Mouse (Mus musculus) right cerebral cortex, postnatal 10 days (tissue): Measurements from ENCODE around the gene Slc15a3.
A peak's percentile ranks its signal among the peaks of the same experiment; 100 is the strongest.

Experiments used
- DNase-seq, 2 experiments: peaks; one replicate each; pipeline ENCODE4 v3.0.0; 2021; ENCODE audit warnings: low spot score in 2 of 2

Slc15a3 gene

DNA sequence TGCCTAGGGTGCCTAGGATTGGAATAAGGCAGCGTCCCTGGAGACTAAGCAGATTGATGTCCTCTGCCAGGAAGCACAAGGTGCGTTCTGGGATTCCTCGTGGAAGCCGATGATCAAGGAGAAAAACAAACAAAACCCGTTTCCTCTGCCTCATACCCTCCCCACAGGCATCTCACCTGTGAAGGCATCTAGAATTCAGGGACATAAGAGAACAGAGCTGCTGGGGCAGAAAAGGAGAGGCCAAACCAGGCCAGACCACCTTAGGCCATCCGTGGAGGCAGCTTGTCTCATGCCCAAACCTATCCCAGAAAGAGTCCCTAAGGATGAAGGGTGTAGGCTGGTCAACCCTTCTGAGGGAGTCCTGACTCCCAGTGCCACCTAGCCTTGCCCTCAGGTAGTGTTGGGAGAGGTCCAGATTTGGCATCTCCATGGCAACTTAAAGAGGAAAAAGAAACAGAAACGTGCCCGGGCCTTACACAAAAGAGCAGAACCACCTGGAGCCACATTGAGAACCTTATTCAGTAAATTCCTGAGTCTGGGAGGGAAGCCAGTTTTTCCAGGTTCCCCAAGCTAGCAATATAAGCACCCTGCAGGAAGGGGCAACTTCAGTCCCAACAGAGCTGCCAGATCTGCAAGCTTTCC, 30.5 kb downstream of the Slc15a3 start, which contains the start of gene Tmem132a:
Gene Tmem132a (minus strand): TSS at position 55 of the 642 bp plus-strand sequence.
- DNase-seq: no peak

DNA sequence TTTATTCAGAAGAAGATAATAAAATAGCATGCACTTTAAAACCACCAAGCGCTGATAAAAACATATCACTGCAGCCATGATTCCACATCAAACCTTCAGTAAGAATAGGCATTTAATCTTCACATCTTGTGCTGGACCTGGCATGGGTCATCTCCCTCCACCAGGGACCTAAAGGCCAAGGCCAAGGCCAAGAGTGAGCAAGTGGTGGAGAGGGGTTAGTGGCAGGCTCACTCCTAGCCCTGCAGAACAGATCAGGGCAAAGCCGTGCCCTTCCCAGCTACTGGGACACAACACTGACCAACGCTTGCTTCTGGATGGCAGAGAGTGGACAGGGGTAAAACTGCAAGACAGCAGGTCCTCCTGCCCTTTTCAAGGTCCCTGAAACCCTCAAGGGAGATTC, 31.1 kb downstream of the Slc15a3 start:
- DNase-seq: no peak

DNA sequence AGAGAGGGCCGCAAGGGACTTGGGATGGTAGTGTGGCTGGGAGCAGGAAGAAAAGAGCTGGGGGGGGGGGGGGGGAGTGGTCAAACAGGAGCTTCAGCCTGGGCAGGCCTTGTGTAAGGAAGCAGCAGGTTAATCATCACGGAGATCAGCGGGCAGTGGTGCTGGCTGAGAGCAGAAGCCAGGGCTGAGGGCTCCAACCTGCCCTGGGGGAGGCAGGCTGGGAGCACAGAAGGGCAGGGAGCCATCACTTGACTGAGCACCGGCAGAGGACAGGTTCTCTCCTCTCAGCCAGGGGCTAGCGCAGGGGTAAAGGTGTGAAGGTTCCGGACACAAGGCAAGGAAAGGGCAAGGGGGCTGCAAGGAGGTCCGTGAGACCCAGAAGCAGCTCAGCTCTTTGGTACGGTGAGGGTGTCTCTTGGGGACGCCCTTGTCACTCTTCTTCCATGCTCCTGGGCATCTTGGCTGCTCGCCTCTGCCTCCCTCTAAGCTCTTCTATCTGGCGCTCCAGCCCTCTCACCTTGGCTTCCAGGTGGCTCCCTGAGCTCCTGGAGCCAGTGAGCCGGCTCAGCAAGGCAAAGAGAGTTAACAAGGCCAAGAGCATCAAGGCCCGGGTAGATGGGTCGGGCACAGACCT, 31.9 kb downstream of the Slc15a3 start:
- DNase-seq: no peak

DNA sequence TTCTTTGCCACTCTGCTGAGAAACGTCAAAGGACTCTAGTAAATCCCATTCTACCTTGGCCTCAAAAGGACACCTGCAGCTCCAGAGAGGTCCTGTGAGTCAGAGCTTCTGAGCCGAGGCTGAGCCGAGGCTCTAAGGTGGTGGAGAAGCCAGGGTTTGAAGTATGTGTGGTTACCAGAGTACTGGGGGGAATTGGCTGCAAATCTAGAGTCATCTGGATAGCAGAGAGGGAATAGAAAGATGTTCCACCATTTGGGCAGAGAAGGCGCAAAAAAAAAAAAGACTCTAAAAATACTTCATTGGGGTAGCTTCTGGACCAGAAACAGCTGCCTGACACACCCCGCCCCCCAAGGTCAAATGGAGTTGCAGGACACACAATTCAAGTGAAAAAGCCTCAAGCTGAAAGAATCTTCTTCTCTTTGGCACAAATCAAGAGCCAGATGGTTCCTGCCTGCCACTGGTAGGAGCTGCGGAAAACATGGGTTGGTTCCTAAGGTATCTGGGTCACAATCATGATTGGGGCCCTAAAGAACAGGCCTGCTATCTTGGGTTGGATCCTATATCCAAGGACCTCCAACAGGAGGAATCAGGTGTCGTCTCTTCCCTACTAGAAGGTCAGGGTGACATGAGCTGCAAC, 38.8 kb downstream of the Slc15a3 start:
- DNase-seq: no peak

DNA sequence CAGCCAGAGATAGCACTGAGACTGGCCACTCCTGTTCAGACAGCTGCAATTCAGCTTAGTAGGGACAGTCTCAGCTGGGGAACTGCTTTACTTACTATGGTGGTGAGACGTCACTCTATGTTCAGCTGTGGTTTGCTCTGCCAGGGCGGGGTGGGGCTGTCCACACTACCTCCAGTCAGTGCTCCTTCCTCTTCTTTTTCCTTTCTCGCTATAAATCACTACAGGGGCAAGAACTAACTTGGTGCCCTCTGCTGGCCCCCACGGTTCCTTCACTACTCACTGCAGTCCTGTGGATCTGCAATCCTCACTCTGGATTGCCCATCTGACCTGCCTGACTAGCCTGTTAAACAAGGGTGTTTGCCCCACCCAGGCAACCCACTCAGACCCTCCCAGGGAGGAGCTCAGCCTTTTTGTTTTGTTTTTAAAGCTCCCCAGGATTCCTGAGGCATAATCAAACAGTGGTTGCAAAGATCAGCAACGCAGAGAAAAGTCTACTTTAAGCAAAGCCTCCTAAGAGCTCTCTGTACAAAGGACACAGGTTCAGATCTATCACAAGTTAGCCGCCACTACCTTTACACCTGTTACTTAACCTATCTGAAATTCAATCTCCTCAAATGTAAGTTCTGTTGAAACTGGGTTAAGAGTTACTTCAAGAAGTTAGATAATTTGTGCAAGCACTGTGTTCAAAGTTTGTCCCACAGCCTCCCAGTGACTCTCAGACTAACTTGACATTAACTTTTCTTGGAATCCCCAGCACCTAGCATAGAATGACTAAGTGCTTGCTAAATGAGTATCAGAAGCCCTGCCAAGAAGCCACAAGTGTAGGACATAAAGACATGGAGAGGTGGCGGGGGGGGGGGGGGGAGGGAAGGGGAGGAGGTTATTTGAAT, 40.8 kb downstream of the Slc15a3 start:
- peak; percentile 44 to 64 for DNase-seq

DNA sequence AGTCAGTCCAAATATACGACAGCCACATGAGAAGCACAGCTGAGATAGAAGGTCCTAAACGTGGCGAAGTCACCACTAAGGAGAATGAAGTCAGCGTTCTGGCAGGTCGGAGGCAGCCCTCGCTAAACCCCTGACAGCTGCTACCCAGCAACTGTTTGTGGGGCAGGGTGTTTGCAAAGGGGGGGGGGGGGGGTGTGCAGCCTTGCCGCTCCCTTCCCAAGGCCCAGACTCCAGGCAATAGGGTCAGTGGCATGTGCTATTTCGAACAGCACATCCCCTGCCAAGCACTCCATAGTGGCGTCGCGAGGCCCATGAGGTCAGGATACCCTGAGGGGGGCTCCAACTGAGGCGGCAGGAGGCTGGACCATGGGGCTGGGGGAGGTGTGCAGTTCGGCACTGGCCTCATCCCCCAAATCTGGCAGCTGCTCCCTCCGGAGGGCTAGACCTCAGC, 41.5 kb downstream of the Slc15a3 start:
- no peak for DNase-seq

DNA sequence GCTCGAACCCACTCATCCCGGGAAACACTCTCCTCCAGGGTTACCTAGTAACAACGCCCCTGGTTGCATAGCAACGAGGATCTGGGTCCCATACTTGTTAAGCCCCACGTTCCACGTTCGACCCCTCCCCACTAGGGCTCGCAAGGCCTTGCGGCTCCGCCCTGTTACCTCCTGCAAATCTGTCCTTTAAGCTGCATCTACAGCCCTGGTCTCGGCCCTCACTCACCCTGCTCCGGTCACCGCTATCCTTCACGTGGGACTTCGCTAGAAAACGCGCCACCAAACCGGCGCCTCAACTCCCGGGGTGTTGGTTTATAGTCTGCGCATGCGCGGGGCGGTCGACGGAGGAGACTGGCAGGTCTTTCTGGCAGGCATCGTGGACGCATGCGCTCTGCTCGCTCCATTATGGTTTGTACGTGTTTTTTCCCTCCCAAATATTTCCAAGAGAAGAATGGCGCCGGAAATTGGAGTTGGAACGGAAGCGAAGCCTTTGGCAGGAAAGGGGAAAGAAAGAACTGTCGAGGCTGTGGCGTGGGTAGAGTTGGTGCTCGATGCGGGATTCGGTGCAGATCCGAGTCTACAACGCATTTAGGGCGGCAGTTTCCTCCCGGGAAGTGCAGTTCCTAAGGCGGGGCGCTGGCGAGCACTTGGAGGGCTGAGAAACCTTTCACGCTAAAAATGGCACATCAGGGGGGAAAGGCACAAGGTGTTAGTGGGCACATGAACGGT, 42.1 kb downstream of the Slc15a3 start, which contains the start of gene Tmem109:
Gene Tmem109 (minus strand): TSS at position 576 of the 729 bp plus-strand sequence.
- peak; percentile 96 to 97 for DNase-seq

DNA sequence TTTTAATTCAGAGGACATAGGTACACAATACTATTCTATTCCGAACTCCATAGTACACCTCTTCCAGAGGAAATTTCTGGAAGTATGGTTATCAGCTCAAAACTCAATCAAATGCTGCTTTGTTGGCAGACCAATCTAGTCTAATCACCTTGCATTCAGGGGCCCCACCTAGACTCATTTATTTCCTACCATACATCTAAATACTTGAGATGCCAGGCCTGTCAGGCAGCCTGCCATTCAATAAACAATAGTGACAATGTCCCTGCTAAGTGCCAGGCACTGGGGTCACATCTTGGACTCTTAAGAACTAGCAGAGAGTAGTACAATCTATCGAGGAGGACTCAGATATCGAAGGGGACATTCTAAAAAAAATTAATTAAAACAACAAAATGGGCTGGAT, 52.7 kb downstream of the Slc15a3 start:
- DNase-seq: no peak

DNA sequence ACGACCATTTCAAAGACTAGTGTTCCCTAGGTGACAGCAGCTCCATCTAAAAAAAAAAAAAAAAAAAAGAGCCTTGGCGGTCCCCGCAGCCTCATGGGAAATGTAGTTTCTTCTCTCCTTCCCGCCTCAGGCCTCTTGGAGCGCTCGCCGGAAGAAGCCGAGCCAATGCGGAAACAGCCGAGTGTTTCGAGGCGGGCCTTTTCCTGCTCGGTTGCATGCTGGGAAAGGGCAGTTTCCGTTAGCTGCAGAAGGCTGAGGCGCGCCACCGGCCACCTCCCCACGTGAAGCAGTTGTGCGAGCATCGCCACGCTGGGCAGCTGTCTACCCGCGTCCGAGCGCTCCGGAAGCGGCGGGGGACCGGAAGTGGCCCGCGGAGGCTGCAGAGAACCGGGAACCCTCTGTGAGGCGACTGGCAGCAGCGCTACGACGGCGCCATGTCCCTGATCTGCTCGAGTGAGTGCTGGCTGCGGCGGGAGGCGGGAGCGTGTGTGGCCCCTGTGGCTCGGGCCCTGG, 55.5 kb downstream of the Slc15a3 start, which contains the start of gene Prpf19:
Gene Prpf19 (plus strand): TSS at position 216 of the 513 bp plus-strand sequence.
- DNase-seq: peak; percentile 98 to 99

DNA sequence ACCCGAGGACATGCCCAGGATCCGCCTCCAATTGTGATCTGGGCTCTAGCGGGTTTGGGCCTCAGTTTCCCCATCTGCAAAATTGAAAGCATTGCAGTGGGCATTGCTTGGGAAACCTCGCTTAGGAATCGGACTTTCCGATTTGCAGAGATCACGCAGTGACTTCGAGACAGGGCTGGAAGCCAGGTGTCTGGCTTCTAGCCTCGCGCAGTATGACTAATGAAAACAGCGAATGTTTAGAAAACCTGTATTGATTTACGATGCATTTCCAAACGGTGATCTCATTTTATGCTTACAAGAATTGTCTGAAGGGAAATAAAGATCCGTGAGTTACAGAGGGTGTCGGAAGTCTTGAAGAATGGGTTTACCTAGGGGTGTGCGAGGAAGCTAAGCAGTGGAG, 56.2 kb downstream of the Slc15a3 start:
- DNase-seq: no peak

DNA sequence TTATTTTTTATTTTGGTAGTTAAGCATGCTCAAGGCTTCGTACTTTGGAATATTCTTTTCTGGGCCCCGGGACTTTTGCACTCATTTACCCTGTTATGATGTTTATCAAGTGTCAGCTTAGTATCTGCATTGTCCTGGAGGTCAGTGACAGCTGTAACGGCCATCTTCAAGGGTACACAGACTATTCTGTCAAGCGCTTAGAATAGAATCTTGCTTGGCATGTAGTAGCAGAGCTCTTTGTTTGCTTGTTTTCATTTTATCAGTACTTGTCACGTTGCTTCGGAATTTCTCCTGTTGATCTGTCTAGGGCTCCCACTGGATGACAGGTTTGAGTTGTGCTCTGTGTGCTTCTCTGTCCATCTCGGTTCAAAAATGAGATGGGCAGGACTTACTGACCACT, 57.3 kb downstream of the Slc15a3 start:
- DNase-seq: no peak

DNA sequence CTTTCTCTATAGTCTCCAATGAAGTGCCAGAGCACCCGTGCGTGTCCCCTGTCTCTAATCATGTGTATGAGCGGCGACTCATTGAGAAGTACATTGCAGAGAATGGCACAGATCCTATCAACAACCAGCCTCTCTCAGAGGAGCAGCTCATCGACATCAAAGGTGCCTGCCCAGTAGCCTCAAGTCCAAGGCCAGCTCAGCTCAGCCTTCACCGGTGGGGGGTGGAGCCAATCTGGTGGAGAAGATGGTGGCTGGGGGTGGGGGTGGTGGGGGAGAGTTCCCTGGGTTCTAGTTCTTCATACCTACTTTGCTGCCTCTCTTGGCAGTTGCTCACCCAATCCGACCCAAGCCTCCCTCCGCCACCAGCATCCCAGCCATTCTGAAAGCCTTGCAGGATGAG, 58.0 kb downstream of the Slc15a3 start:
- no peak for DNase-seq

DNA sequence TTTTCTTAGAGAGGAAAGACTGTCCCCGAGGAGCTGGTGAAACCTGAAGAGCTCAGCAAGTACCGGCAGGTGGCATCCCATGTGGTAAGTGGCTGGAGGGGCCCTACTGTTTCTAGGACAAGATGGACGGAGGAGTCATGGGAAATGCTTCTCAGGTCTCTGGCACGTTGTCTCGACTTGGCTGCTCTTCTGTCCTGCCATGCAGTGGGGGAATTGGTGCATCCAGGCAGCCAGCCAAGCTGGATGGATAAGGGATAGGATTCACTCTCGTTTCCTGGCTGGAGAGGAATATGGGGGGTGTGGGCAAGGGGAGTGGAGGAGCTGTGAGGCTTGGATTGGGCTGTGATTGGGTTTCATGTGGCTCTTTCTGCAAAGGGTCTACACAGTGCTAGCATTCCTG, 60.8 kb downstream of the Slc15a3 start:
- DNase-seq: peak; percentile 46 to 54

DNA sequence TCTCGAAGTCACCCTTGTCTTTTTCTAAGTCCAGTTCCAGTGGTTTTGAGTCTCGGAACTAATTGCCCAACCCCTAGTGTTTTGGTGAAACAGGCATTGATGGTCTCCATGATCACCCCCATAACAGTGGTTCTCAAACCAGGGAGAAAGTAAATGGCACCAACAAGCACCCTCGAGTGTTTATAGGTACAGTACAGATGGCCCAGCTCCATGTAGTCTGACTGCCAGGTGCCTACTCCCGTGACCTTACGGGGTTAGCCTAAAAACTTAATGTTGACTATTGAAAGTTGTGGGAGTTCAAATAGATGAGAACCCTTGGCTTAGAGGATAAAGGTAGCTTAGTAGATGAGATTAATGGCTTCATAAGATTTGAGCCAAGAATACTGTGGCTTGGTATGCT, 61.5 kb downstream of the Slc15a3 start:
- DNase-seq: no peak

DNA sequence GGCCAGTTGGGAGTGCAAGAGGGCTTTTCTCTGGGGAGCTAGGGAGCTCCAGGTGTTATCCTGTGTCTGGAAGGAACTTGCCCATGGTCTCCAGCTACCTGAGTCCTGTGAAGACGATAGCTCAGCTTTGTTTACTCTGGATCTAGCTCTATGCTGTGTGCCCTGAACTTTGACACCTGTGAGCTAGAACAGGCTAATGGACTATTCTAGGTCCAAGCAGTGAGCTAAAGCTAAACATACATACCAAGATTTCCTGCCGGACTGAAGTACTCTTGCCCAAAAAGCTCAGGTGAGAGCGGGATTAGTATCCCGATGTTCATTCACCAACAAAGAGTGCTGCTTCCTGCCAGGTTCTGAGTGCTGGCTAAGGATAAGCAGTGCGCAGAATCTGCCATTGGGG, 65.0 kb downstream of the Slc15a3 start:
- no peak for DNase-seq

DNA sequence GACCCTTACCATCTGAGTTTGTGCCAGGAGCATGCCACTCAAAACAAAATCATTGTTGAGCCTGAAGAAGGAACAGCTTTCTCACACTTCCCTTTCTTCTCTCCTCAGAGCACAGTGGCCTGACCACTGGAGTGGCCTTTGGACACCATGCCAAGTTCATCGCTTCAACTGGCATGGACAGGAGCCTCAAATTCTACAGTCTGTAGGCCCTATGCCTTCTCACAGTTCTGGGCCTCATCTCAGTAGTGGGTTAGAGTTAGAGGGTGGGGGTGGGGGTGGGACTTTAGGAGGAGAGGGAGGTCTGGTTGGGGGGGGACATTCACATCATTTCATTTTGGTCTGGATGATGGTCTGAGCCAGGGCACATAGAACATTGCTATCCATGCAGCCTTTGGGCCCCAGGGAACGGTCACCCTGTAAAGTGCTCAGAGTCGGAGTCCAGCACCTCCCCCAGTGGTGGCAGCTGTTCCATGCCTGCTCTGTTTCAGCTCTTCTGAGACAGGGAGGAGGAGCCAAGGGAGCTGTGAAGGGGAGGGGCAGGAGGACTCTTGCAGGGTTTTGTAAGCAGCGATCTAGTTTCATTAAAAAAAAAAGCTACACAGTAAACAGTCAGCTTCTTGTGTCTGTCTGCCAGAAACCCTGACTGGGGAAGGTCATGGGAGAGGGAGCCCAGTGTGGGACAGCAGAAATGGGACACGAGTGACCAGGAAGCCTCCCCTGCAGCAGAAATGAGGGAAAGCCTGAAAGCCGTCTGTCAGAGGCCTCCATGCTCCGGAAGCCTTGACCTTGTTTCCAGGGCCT, 65.6 kb downstream of the Slc15a3 start:
- DNase-seq: peak; percentile 64 to 80

DNA sequence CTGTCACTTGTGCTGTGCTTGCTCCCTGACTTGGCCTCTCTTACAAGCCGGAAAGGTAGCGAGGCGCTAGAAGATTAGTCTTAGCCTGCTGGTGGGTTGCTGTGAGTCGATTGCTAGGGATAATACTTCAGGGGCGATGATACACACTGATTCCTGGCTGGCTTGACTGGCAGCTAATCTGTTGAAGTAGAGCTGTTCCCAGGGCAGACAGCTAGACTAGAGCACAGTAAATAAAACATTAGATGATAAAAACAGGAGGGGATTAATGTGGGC, 66.1 kb downstream of the Slc15a3 start:
- no peak for DNase-seq

DNA sequence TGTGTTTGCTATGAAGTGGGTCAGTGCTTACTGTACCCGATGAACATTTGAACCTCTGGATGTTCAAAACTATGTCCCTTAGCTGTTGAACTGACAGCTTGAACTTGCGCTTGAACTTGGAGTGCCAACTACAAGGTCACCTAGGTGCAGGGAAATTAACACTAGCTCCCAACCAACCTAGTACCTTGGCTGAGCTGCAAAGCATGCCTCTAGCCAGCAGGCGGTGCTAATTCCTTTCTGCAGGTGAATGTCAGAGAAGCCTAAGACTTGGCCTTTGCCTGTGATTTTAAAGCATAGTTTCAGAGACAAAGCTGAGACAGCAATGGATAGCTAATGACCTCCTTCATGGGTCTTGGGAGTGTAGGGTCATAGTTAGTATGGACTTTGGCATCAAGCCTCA, 68.4 kb downstream of the Slc15a3 start:
- DNase-seq: peak; percentile 59 to 72
